Mouse (Mus musculus): ENCODE measurements around the gene Gm20388.

Gene Gm20388

GRCm38 (mm10) chr8:121609251-121609650 lies 1698.6 kb downstream of the Gm20388 start:
- DNase-seq (ENCODE audit: low spot score): no peak

- no peak for DNase-seq (ENCODE audit: low spot score)
These were observed 1699.3 kb downstream of the Gm20388 start for GRCm38 (mm10) chr8:121609916-121610315.

- DNase-seq (ENCODE audit: low spot score): no peak
These were observed 1702.8 kb downstream of the Gm20388 start for GRCm38 (mm10) chr8:121613419-121613818.

DNA sequence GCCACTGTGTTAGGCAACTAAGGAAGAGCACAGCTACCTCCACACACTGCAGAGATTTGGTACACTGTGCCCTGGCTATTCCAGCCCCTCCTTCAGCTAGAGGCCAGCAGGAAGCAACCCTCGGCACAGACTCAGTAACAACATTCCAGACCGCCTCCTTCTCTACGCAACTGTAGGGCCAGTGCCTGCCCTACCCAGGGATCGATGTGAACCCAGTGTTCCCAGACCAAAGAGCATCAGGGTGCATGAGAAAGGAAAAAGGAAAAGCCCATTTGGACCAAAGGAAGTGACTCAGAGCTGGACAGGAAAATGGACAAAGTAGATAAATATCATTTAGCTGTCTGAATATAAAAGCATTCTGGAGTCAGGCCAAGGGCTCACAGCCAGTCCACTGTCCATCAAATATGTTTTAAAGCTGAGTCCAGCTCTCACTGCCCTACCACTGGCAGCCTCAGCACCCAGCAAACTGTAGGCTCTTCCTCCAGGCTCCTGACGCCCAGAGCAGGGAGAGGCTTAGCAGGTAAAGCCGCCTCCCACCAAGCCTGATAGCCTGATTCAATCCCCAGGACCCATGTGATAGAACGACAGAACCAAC lies 1708.9 kb downstream of the Gm20388 start:
- DNase-seq (ENCODE audit: low spot score): no peak

- DNase-seq (ENCODE audit: low spot score): no peak
These were observed 1710.3 kb downstream of the Gm20388 start for GRCm38 (mm10) chr8:121620801-121621516.

- no peak for DNase-seq (ENCODE audit: low spot score)
These were observed 1711.2 kb downstream of the Gm20388 start for GRCm38 (mm10) chr8:121621879-121622278.

GRCm38 (mm10) chr8:121623043-121623442 lies 1712.4 kb downstream of the Gm20388 start:
- no peak for DNase-seq (ENCODE audit: low spot score)

GRCm38 (mm10) chr8:121628681-121629080 lies 1718.0 kb downstream of the Gm20388 start:
- no peak for DNase-seq (ENCODE audit: low spot score)

GRCm38 (mm10) chr8:121631645-121632071 lies 1721.0 kb downstream of the Gm20388 start:
- no peak for DNase-seq (ENCODE audit: low spot score)

- DNase-seq (ENCODE audit: low spot score): no peak
These were observed 1721.8 kb downstream of the Gm20388 start for GRCm38 (mm10) chr8:121632401-121632800.

DNA sequence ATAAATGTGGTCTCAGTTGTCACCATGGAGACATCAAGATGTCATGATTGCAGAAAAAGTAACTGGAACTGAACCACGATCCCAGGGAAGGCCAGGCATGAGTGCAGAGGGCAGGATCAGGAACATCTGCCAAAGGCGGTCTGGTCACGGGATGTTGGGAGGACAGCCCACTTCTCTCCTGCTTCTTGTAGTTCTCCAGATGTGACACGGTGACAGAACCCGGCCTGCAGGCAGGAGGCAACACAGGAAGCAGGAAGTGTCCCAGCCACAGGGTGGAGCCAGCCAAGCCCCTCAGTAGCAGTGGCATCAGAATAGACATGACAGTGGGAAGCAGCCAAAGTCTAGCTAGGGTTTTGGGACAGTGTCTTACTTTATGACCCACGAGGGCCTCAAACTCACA lies 1724.9 kb downstream of the Gm20388 start:
- DNase-seq (ENCODE audit: low spot score): no peak

GRCm38 (mm10) chr8:121636180-121636579 lies 1725.5 kb downstream of the Gm20388 start:
- no peak for DNase-seq (ENCODE audit: low spot score)

GRCm38 (mm10) chr8:121642804-121643203 lies 1732.2 kb downstream of the Gm20388 start:
- no peak for DNase-seq (ENCODE audit: low spot score)

- DNase-seq (ENCODE audit: low spot score): no peak
These were observed 1732.7 kb downstream of the Gm20388 start for GRCm38 (mm10) chr8:121643384-121643783.

DNA sequence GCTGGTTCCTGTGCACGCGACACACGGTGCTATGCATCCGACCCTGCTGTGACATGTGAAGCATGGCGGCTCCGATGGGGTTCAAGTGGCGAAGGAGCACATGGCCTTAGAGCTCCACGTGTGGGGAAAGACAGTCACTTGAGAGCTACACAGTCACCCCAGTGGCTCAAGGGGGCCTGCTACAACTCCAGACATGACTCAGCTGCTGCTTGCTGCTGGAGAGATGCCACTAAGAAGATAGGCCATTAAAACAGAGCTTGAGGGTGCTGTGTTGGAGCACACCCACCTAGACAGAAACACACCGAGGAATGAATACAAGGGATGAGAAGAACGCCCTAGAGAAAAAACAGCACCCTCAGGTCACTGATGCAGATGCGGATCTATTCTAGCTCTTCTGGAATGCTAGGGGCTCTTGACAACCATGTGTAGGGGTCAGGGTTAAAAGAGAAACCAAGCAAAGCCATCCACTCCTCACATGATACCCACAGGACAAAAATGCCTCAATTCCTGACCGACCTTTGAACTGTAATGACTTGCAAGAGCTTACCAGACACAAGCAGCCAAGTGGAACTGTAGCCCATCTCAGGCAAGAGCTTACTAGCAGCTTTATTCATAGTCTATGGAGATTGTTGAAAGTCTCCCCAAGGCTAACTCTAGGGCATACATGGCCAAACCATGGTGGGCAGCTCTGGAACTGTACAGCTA lies 1737.0 kb downstream of the Gm20388 start:
- no peak for DNase-seq (ENCODE audit: low spot score)

- no peak for DNase-seq (ENCODE audit: low spot score)
These were observed 1737.8 kb downstream of the Gm20388 start for GRCm38 (mm10) chr8:121648451-121648850.

DNA sequence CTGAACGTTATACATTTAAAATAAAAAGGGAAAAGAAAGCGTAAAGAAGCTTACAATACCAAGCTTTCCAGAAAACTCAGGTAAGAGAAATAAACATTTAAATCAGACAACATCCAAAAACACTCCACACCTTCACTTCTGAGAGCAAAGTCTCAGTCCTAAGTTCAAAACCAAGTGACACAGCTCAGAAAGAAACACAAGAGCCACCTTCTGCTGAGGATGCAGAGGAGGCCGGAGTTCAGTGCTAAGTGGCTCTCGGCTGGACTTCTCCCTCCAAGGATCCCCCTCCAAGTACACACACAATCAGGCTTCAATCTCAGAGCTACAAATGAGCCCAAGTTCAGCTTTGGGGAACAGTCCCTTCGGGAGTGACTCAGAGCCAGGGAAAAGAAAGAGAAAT lies 1738.8 kb downstream of the Gm20388 start:
- DNase-seq (ENCODE audit: low spot score): no peak

DNA sequence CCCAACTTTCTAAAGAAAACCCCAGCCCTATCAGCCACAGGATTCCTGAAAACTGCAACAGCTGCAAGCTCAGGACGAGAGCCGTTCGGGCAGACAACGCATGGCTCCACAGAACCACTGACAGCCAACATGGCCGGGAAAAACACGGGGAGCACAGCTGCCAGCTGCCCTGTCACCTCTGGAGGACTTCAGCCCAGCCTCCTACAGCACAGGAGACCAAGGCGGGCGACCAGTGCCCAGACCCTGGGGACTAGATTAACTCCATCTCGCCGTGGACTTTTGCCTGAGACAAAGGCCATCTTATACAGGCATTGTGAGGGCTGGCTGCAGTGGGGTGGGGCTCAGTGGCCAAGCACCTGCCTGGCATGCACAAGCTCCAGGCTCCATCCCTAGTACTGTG lies 1739.3 kb downstream of the Gm20388 start:
- no peak for DNase-seq (ENCODE audit: low spot score)

DNA sequence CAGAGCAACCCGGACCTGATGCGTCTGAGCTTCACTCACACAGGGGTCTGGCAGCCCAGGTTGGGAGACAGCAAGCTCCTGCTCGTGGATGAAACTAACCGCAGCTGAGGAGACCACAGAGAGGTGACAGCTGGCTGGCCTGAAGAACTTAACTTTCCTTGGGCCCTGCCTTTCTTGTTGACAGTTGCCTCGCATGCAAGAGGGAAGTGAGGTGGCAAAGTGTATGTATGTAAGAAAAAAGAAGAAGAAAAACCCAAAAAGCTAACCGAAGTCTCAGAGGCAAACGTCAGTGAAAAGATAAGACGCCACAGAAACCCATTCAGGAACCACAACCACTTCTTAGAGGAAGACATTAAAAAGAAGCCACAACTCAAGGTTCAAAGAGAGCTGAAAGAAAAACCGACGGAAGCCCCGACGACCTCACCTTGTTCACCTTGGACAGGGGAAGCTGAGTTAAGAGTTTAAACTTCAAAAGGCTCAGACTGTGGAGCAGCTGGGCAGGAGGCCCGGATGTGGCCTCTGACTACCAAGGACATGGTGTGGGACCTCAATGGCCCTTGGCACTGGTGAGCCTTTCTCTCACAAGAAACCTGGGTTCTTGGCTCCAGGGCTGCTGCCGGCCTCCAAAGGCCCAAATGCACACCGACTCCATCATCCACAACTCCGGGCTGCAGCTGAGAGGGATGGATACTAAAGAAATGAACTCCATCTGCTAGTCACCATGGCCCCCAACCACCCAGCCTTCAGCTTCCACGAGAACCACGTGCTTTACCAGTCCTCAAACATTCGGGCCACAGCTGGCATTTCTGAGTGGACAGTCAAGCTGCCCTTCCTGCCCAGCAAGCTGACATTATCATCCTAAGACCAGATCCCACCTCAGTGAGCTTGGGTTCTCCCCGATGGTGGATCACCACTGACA lies 1740.0 kb downstream of the Gm20388 start:
- DNase-seq (ENCODE audit: low spot score): no peak

DNA sequence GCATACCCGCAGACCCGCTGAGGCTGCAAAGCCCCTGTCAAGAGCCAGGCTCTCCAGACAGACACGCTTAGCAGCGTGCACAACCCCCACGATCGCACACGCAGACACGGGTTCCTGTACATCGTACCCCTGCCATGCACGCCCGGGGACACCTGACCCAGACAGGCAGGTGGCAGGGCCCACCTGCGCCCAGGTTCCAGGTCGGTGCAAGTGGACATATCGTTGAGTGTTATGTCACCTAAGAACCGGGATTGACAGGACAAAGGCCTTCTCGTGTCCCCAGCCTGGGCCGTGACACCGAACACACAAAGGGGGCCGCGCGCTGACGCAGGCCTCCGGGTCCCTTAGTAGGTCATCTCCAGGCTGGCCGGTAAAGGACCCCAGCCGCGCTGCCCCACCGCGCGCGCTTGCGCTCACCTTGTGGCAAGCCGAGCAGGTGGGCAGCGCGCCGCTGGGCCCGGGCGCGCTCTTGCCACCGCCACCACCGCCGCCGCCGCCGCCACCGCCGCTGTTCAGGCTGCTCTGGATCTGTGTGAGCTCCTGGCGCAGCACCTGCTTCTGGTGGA lies 1740.8 kb downstream of the Gm20388 start:
- DNase-seq (ENCODE audit: low spot score): no peak

GRCm38 (mm10) chr8:121651874-121652361 lies 1741.3 kb downstream of the Gm20388 start:
- DNase-seq (ENCODE audit: low spot score): no peak

All from ovary, postnatal 14 days (tissue).